Mouse (Mus musculus): ENCODE results near the gene Sytl2. TPM values are rescaled to one million over a fixed set of nuclear protein-coding genes. Genes with fewer than 3 reads are reported as not detected.

Sytl2 gene
- polyA plus RNA-seq, 1 experiment from 2014 or later = 3.1 TPM

DNA sequence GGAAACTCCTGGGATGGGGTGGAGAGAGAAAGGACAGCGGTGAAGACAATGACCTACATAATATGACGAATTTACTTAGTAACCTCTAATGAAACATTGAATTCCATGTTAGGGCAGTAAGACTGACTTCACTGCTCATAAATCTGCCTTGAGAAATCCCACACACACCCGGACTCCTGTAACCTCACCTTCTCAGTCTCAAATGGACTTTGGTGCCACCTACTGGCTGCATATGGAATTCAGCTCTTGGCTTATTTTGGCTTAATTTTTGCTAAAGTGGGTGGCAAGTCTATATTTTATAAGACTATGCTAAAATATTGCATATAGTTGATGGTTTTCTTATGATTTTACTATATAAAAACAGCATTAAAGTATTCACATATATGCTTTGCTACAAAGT is 107.9 kb downstream of the Sytl2 start:
- WGBS = 57% methylated on average over 3 of the region's 3 CpGs
- no peak overlapping the region for H3K27ac ChIP-seq (replicated peaks)
- H3K27me3 ChIP-seq (replicated peaks; ENCODE audit: low read depth, poor library complexity, severe bottlenecking) = no peaks in the 10 kb centered on the region
- no peaks in the 10 kb centered on the region for H3K4me1 ChIP-seq
- H3K9me3 ChIP-seq = no peaks in the 10 kb centered on the region
- H3K36me3 ChIP-seq (replicated peaks) = no peaks in the 10 kb centered on the region
- peak; percentile 59 for DNase-seq (ENCODE audit: low spot score)
- H3K4me3 ChIP-seq = no peak overlapping the region

DNA sequence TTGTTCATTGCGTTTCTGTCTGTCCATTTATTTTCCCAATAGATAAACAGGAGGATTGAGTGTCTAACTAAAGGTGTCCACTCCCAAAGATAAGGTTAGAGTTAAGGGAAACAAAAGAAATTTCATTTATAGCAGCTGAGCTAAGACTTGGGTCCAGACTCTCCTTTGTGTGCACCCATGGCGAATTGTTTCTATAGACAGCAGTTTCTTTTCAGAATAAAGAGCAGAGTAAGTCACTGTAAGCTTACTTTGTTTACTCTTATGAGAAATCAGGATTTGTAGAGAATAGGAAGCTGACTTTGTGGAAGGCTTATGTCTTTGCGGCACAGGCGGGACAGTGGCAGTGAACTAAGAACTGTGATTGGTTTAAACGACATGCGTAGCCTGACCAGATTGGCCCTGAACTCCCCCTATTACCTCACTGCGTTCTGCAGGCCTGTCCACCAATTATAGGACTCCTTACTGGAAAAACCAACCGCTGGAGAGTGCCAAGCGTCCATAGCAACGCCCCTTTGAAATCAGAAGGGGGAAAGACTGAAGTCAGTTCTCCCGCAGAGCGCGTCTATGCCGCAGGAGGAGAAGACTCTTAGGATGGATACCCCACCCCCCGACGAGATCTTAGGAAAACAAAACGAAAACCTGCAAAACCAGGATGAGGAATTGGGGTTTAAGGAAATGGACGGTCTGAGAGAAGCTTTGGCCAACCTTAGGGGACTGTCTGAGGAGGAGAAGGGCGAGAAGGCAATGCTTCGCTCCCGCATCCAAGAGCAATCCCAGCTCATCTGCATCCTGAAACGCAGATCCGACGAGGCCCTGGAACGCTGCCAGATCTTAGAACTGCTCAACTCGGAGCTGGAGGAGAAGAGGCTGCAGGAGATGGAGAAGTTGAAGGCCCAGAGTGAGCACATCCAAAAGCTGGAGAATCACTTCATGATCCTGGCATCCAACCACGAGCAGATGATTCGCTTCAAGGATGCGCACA is 124.3 kb downstream of the Sytl2 start, which contains the start of gene Ccdc89:
Gene Ccdc89, plus strand, starts transcription at position 558 of the 982 bp plus-strand sequence.
- no peaks in the 10 kb centered on the region for H3K36me3 ChIP-seq (replicated peaks)
- H3K4me3 ChIP-seq = peak within 1 kb of the TSS; percentile 56
- peak within 1 kb of the TSS; percentile 40; the same call in 1 of the 2 replicates for H3K27ac ChIP-seq (replicated peaks)
- WGBS = 24% methylated on average over 29 of the region's 29 CpGs
- peaks cover 9% of the 10 kb centered on the region for H3K4me1 ChIP-seq
- no peaks in the 10 kb centered on the region for H3K9me3 ChIP-seq
- no peaks in the 10 kb centered on the region for H3K27me3 ChIP-seq (replicated peaks; ENCODE audit: low read depth, poor library complexity, severe bottlenecking)
- peak; percentile 82 for DNase-seq (ENCODE audit: low spot score)

GRCm38 (mm10) chr7:90427006-90427405 is 125.0 kb downstream of the Sytl2 start:
- 68% methylated on average over 9 of the region's 9 CpGs for WGBS

GRCm38 (mm10) chr7:90432221-90432620 is 130.2 kb downstream of the Sytl2 start:
- H3K36me3 ChIP-seq (replicated peaks) = no peaks in the 10 kb centered on the region
- no peak for DNase-seq (ENCODE audit: low spot score)
- H3K4me1 ChIP-seq = peaks cover under 1% of the 10 kb centered on the region
- no peaks in the 10 kb centered on the region for H3K27me3 ChIP-seq (replicated peaks; ENCODE audit: low read depth, poor library complexity, severe bottlenecking)
- no peaks in the 10 kb centered on the region for H3K9me3 ChIP-seq
- no peak overlapping the region for H3K27ac ChIP-seq (replicated peaks)
- no peak overlapping the region for H3K4me3 ChIP-seq

More at GRCm38 (mm10) chr7:90427006-90427405, 125.0 kb downstream of the Sytl2 start:
- peaks cover 9% of the 10 kb centered on the region for H3K4me1 ChIP-seq
- no peaks in the 10 kb centered on the region for H3K27me3 ChIP-seq (replicated peaks; ENCODE audit: low read depth, poor library complexity, severe bottlenecking)
- no peak for DNase-seq (ENCODE audit: low spot score)
- H3K9me3 ChIP-seq = no peaks in the 10 kb centered on the region
- no peak overlapping the region; the same call in 1 of the 2 replicates for H3K27ac ChIP-seq (replicated peaks)
- no peaks in the 10 kb centered on the region for H3K36me3 ChIP-seq (replicated peaks)
- peak overlapping the region; percentile 56 for H3K4me3 ChIP-seq

DNA sequence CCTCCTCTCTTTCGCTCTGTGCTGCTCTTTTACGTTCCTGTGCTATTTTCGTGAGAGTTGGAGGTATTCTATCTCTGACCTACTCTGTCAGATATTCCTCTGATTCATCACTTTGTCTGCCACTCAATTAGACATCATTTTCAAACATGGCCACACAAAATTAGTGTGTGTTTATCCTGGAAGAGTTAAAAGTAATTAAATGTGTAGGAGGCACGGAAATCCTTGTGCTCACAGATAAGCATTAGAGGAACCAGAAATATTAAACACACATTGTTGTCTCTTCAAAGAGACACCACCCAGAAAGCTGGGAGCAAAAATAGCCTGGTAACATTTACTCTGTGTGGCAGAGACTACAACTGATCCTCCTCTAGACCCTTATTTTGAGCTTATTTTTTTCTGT is 138.0 kb downstream of the Sytl2 start:
- no peak for DNase-seq (ENCODE audit: low spot score)
- no peaks in the 10 kb centered on the region for H3K4me1 ChIP-seq
- 90% methylated on average over 4 of the region's 4 CpGs for WGBS
- no peak overlapping the region for H3K27ac ChIP-seq (replicated peaks)
- H3K9me3 ChIP-seq = no peaks in the 10 kb centered on the region
- no peaks in the 10 kb centered on the region for H3K36me3 ChIP-seq (replicated peaks)
- no peak overlapping the region for H3K4me3 ChIP-seq
- H3K27me3 ChIP-seq (replicated peaks; ENCODE audit: low read depth, poor library complexity, severe bottlenecking) = no peaks in the 10 kb centered on the region

GRCm38 (mm10) chr7:90442070-90442469 is 140.0 kb downstream of the Sytl2 start:
- H3K27me3 ChIP-seq (replicated peaks; ENCODE audit: low read depth, poor library complexity, severe bottlenecking) = no peaks in the 10 kb centered on the region
- peaks cover 5% of the 10 kb centered on the region for H3K4me1 ChIP-seq
- peak overlapping the region; percentile 100 for H3K27ac ChIP-seq (replicated peaks)
- no peaks in the 10 kb centered on the region for H3K9me3 ChIP-seq
- peak overlapping the region; percentile 97 for H3K4me3 ChIP-seq
- H3K36me3 ChIP-seq (replicated peaks) = peaks cover 10% of the 10 kb centered on the region
- WGBS = 8% methylated on average over 4 of the region's 4 CpGs
- no peak for DNase-seq (ENCODE audit: low spot score)

- peaks cover 5% of the 10 kb centered on the region for H3K4me1 ChIP-seq
- DNase-seq (ENCODE audit: low spot score) = peak; percentile 96
- H3K9me3 ChIP-seq = no peaks in the 10 kb centered on the region
- under 1% methylated on average over 54 of the region's 54 CpGs for WGBS
- no peaks in the 10 kb centered on the region for H3K27me3 ChIP-seq (replicated peaks; ENCODE audit: low read depth, poor library complexity, severe bottlenecking)
- H3K27ac ChIP-seq (replicated peaks) = peak within 1 kb of the TSS; percentile 100
- H3K4me3 ChIP-seq = peak within 1 kb of the TSS; percentile 97
- H3K36me3 ChIP-seq (replicated peaks) = peaks cover 15% of the 10 kb centered on the region
Observed at GRCm38 (mm10) chr7:90442518-90443080, 140.5 kb downstream of the Sytl2 start, which contains the start of gene Crebzf. Gene Crebzf (plus strand): TSS chr7:90442729.

- WGBS = under 1% methylated on average over 123 of the region's 123 CpGs
Observed at GRCm38 (mm10) chr7:90443101-90444091, 141.3 kb downstream of the Sytl2 start.

GRCm38 (mm10) chr7:90444206-90444605 is 142.2 kb downstream of the Sytl2 start:
- Histone ChIP-seq H3K4me3 (peak overlapping the region; percentile 97), H3K36me3 (replicated peaks) (peaks cover 30% of the 10 kb centered on the region), H3K4me1 (peaks cover 5% of the 10 kb centered on the region), H3K9me3 (no peaks in the 10 kb centered on the region), H3K27ac (replicated peaks) (peak overlapping the region; percentile 100), H3K27me3 (replicated peaks; ENCODE audit: low read depth, poor library complexity, severe bottlenecking) (no peaks in the 10 kb centered on the region)
- WGBS = under 1% methylated on average over 6 of the region's 6 CpGs
- peak; percentile 11 for DNase-seq (ENCODE audit: low spot score)

More at GRCm38 (mm10) chr7:90443101-90444091, 141.3 kb downstream of the Sytl2 start:
- Histone ChIP-seq H3K4me1 (peaks cover 5% of the 10 kb centered on the region), H3K27ac (replicated peaks) (peak overlapping the region; percentile 100), H3K36me3 (replicated peaks) (peaks cover 23% of the 10 kb centered on the region), H3K9me3 (no peaks in the 10 kb centered on the region), H3K27me3 (replicated peaks; ENCODE audit: low read depth, poor library complexity, severe bottlenecking) (no peaks in the 10 kb centered on the region), H3K4me3 (peak overlapping the region; percentile 97)
- DNase-seq (ENCODE audit: low spot score) = peak; percentile 83

DNA sequence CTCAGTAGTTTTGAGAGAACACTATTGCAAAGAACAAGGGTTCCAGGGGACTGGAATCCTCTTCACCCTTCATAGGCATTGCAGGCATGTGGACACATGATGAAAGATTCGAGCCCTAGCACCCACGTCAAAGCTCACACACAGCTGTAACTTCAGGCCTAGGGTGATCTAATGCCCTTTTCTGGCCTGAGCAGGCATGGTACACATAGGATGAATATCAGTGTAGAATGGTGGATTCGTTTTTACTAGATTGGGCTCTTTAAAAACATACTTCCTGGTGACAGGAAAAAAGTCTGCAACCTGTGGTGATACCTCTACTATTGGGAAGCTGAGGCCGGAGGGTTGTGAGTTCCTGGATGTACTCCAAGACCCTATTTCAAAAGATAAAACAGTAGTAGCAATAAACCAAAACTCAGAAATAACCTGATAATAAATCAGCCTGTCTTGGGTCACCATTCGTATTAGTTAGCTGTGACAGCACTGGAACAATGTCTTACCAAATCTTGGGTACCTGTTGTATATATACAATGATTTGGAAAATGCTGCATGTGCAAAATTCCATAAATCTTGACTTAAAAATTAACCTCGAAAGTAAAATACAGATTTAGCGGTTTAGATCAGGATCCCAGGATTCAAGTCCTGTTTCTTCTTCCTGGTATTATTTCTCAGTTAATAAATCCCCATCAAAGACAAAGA is 154.2 kb downstream of the Sytl2 start:
- Histone ChIP-seq H3K4me1 (peaks cover 19% of the 10 kb centered on the region), H3K36me3 (replicated peaks) (peaks cover 36% of the 10 kb centered on the region), H3K27me3 (replicated peaks; ENCODE audit: low read depth, poor library complexity, severe bottlenecking) (no peaks in the 10 kb centered on the region), H3K27ac (replicated peaks) (peak overlapping the region; percentile 93), H3K4me3 (peak overlapping the region; percentile 83), H3K9me3 (no peaks in the 10 kb centered on the region)
- 48% methylated on average over 7 of the region's 7 CpGs for WGBS
- DNase-seq (ENCODE audit: low spot score) = no peak

GRCm38 (mm10) chr7:90456845-90457468 is 154.9 kb downstream of the Sytl2 start, which contains the start of gene Tmem126a:
Gene Tmem126a (minus strand): TSS chr7:90457229.
- H3K9me3 ChIP-seq = no peaks in the 10 kb centered on the region
- peak; percentile 90 for DNase-seq (ENCODE audit: low spot score)
- H3K36me3 ChIP-seq (replicated peaks) = peaks cover 30% of the 10 kb centered on the region
- H3K27ac ChIP-seq (replicated peaks) = peak within 1 kb of the TSS; percentile 93
- H3K4me1 ChIP-seq = peaks cover 19% of the 10 kb centered on the region
- peak within 1 kb of the TSS; percentile 83 for H3K4me3 ChIP-seq
- no peaks in the 10 kb centered on the region for H3K27me3 ChIP-seq (replicated peaks; ENCODE audit: low read depth, poor library complexity, severe bottlenecking)
- WGBS = under 1% methylated on average over 41 of the region's 41 CpGs
